Mouse (Mus musculus): Measurements from ENCODE around the gene Gtf2h2.

- TF ChIP-seq CTCF (IDR thresholded peaks at IDR 0.05; ENCODE audit: extremely low read depth, insufficient read depth, insufficient read length, insufficient replicate concordance) (no peak), POLR2A (IDR thresholded peaks at IDR 0.05; ENCODE audit: low read depth, low read length) (no peak)
These were observed 8.8 kb downstream of the Gtf2h2 start for GRCm38 (mm10) chr13:100483610-100484009.

Measured in spleen, adult 2 months (tissue).